Mouse (Mus musculus): ENCODE data around the gene Cluap1. TPM values are rescaled to one million over a fixed set of nuclear protein-coding genes. Genes with fewer than 3 reads are reported as not detected.
A peak's percentile ranks its signal among the peaks of the same experiment; 100 is the strongest.

Cluap1 gene
- 22.5 and 27.2 TPM in 2 replicates for polyA plus RNA-seq (2016; fragmentation: Nextera tagmentation; extraction: Ambion mirVana)

DNA sequence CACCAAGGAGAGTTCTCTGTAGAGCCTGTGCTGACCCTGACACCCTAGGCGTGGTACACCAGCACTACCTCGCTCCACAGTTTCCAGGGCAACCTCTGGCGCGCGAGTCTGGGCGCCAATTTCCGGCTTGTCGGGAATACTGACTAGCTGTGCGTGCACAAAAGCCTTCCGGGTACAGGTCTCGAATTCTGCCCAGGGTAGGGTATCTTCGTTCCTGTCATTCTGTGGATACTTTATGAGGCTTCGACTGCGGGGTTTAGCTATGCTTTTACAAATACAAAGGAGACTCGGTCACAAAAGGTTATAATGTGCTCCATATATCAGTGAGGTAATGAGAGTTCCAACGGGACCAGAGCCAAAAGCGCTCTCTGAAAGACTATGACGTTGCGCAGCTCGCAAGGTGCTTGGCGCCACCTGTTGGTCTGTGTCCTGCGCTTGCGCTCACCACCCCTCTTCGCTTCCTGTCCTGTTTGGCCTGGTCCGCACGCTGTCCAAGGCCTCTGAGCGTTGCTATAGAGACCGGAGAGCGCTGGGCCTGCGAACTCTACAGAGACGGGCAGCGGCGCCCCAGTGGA, at the start of gene Cluap1, which contains the start of gene 1700037C18Rik:
Gene Cluap1 (plus strand): TSS at position 265 of the 575 bp plus-strand sequence.
Gene 1700037C18Rik (minus strand): TSS at position 153 of the 575 bp plus-strand sequence.
- DNase-seq (ENCODE audit: low spot score) = peak; percentile 93
- H3K4me1 ChIP-seq = peaks cover 25% of the 10 kb centered on the region
- H3K27ac ChIP-seq (replicated peaks) = peak within 1 kb of the TSS; percentile 87
- H3K4me3 ChIP-seq = peak within 1 kb of the TSS; percentile 62
- under 1% methylated on average over 33 of the region's 33 CpGs for WGBS
- H3K36me3 ChIP-seq = peaks cover 49% of the 10 kb centered on the region
- no peaks in the 10 kb centered on the region for H3K27me3 ChIP-seq (ENCODE audit: low read depth, poor library complexity, severe bottlenecking)
- H3K9me3 ChIP-seq (replicated peaks) = no peaks in the 10 kb centered on the region

DNA sequence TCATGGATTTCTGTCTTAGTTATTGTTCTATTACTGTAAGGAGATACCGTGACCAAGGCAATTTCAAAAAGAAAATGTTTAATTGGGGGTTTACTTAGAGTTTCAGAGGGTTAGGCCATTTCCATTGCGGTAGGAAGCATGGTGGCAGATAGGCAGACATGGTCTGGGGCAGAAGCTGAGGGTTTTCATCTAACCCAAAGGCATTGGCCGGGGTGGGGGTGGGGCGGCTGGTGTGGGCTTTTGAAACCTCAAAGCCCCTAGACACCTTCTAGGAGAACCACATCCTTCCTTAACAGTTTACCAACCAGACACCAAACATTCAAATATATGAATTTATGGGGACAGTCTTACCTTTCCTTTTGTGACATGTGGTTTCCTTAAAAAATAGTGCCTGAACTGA, 49.3 kb upstream of the Cluap1 start:
- peaks cover 5% of the 10 kb centered on the region; the same call in 1 of the 2 replicates for H3K4me1 ChIP-seq
- H3K27ac ChIP-seq (replicated peaks) = no peak overlapping the region
- peaks cover 31% of the 10 kb centered on the region for H3K36me3 ChIP-seq
- no peak overlapping the region for H3K4me3 ChIP-seq
- WGBS = 94% methylated on average over 4 of the region's 4 CpGs
- DNase-seq (ENCODE audit: low spot score) = no peak
- no peaks in the 10 kb centered on the region for H3K27me3 ChIP-seq (ENCODE audit: low read depth, poor library complexity, severe bottlenecking)
- no peaks in the 10 kb centered on the region; the same call in 1 of the 2 replicates for H3K9me3 ChIP-seq (replicated peaks)

DNA sequence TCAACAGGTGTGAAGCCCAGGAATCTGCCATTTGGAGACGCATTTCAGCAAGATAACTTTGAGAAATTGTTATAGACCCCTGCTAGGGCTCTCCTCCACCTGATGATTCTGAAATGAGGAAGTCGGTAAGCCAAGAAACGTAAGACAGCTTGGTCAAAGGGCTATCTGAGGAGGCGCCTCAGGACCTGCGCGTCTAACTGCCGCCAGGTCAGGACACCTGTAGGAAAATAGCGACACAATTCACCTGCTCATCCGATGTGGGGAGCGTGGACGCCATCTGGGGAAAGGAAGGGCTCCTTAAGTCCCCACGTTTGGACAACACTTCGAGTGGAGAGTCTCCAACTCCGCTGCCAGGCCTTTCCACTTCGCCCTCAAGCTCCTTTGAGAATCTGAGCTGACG, 36.8 kb upstream of the Cluap1 start:
- no peaks in the 10 kb centered on the region for H3K27me3 ChIP-seq (ENCODE audit: low read depth, poor library complexity, severe bottlenecking)
- H3K36me3 ChIP-seq = peaks cover 28% of the 10 kb centered on the region
- WGBS = 3% methylated on average over 16 of the region's 16 CpGs
- no peak for DNase-seq (ENCODE audit: low spot score)
- H3K4me1 ChIP-seq = peaks cover 24% of the 10 kb centered on the region
- peak overlapping the region; percentile 87 for H3K27ac ChIP-seq (replicated peaks)
- H3K4me3 ChIP-seq = peak overlapping the region; percentile 73
- no peaks in the 10 kb centered on the region for H3K9me3 ChIP-seq (replicated peaks)

GRCm38 (mm10) chr16:3872216-3873047, 36.2 kb upstream of the Cluap1 start, which contains the start of gene Naa60:
Naa60 (plus strand) TSS chr16:3872375.
- peak; percentile 92 for DNase-seq (ENCODE audit: low spot score)
- Histone ChIP-seq H3K27ac (replicated peaks) (peak within 1 kb of the TSS; percentile 87), H3K27me3 (ENCODE audit: low read depth, poor library complexity, severe bottlenecking) (no peaks in the 10 kb centered on the region), H3K4me3 (peak within 1 kb of the TSS; percentile 73), H3K36me3 (peaks cover 26% of the 10 kb centered on the region), H3K9me3 (replicated peaks) (no peaks in the 10 kb centered on the region), H3K4me1 (peaks cover 24% of the 10 kb centered on the region)
- 5% methylated on average over 47 of the region's 47 CpGs for WGBS

- no peak for DNase-seq (ENCODE audit: low spot score)
- Histone ChIP-seq H3K4me3 (no peak overlapping the region), H3K27me3 (ENCODE audit: low read depth, poor library complexity, severe bottlenecking) (no peaks in the 10 kb centered on the region), H3K27ac (replicated peaks) (no peak overlapping the region), H3K9me3 (replicated peaks) (no peaks in the 10 kb centered on the region), H3K4me1 (peaks cover 19% of the 10 kb centered on the region), H3K36me3 (peaks cover 30% of the 10 kb centered on the region; the same call in 1 of the 2 replicates)
- 94% methylated on average over 4 of the region's 4 CpGs for WGBS
Observed at GRCm38 (mm10) chr16:3876346-3876745, 32.3 kb upstream of the Cluap1 start.

DNA sequence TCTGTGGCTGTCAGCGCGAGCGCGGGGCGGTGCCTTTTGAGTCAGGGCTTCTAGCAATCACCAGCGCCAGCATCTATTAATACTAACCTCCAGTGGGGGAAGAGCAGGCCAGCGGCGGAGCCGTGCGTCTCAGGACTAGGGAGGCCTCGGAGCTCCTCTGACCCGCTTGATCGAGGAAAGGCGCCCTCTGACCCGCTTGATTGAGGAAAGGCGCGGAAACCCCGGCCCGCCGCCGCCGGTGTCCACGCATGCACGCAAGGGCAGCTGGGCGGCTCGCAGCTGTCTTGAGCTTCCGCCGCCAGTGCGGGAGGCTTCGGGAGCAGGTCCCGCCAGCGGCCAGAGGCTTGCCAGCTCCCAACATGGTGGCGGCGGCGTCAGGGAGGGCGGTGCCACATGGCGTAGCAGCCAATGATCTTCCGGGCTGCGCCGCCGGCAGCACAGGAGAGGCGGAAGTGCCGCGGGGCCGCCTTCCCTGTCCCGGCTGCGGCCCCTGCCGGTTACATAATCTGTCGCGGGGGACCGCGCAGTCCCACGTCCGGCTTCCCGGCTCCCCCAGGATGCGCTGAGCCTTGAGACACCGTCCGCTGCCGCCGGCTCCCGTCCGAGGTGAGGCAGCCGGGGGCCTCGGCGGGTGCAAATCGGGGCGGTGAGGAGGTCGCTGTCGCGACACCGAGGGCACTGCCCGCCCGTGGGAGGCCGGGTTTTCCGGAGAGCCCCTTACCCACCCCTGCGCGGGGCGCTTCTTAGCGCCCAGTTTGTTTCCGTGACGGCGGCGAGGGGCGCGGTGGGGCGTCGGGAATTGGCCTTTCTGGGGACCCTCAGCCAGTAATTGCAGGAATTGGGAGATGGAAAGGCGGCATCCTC, 24.2 kb upstream of the Cluap1 start, which contains the start of the genes Zfp597 and Gm20695:
Gene Zfp597 (minus strand): TSS at position 361 of the 864 bp plus-strand sequence.
Gene Gm20695 (plus strand): TSS at position 448 of the 864 bp plus-strand sequence.
- H3K9me3 ChIP-seq (replicated peaks) = no peaks in the 10 kb centered on the region; the same call in 1 of the 2 replicates
- peak within 1 kb of the TSS; percentile 93 for H3K27ac ChIP-seq (replicated peaks)
- H3K4me1 ChIP-seq = peaks cover 14% of the 10 kb centered on the region
- peaks cover 19% of the 10 kb centered on the region; the same call in 1 of the 2 replicates for H3K36me3 ChIP-seq
- WGBS = under 1% methylated on average over 88 of the region's 88 CpGs
- DNase-seq (ENCODE audit: low spot score) = peak; percentile 95
- no peaks in the 10 kb centered on the region for H3K27me3 ChIP-seq (ENCODE audit: low read depth, poor library complexity, severe bottlenecking)
- H3K4me3 ChIP-seq = peak within 1 kb of the TSS; percentile 88

GRCm38 (mm10) chr16:3885065-3885670, 23.4 kb upstream of the Cluap1 start:
- no peak for DNase-seq (ENCODE audit: low spot score)
- peaks cover 14% of the 10 kb centered on the region for H3K4me1 ChIP-seq
- peak overlapping the region; percentile 93 for H3K27ac ChIP-seq (replicated peaks)
- H3K36me3 ChIP-seq = 0 out of 2 replicates have a peak, but pooled peaks cover 17% of the 10 kb centered on the region
- H3K4me3 ChIP-seq = peak overlapping the region; percentile 88
- WGBS = 5% methylated on average over 10 of the region's 10 CpGs
- H3K27me3 ChIP-seq (ENCODE audit: low read depth, poor library complexity, severe bottlenecking) = no peaks in the 10 kb centered on the region
- no peaks in the 10 kb centered on the region; the same call in 1 of the 2 replicates for H3K9me3 ChIP-seq (replicated peaks)

DNA sequence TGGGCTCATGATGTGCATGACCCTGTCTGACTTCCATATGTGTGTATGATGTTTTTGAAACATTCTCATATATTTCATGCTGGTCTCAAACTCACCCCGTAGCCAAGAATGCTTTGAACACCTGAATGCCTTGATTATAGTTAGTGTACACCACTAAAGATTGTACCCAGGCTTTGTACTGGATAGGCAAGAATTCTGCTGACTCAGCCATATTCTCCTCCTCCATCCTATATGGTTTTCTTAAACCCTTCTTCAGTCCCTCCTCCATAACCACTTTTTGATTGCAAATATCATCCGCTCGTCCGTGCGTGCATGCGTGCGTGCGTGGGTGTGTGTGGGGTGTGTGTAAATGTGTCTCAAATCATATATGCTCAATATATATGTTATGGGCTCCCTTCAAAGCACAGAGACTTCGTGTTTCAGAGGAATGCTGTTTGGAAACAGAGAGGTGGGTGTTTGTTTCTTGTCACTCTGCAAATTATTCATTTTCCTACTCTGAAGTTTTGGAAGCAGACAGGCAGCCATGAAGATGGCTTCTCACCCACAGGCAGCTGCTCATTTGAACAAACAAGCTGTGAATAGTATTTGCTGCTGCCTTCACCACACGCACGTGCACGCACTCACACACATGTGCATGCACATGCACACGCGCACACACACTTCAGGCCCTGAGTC, 16.8 kb upstream of the Cluap1 start:
- no peak for DNase-seq (ENCODE audit: low spot score)
- Histone ChIP-seq H3K4me1 (no peaks in the 10 kb centered on the region), H3K9me3 (replicated peaks) (no peaks in the 10 kb centered on the region), H3K27me3 (ENCODE audit: low read depth, poor library complexity, severe bottlenecking) (no peaks in the 10 kb centered on the region), H3K36me3 (peaks cover 21% of the 10 kb centered on the region), H3K4me3 (no peak overlapping the region), H3K27ac (replicated peaks) (no peak overlapping the region)
- 95% methylated on average over 14 of the region's 14 CpGs for WGBS

- DNase-seq (ENCODE audit: low spot score) = no peak
Observed at GRCm38 (mm10) chr16:3893739-3894138, 14.9 kb upstream of the Cluap1 start.

GRCm38 (mm10) chr16:3895173-3895792, 13.3 kb upstream of the Cluap1 start:
- no peaks in the 10 kb centered on the region for H3K27me3 ChIP-seq (ENCODE audit: low read depth, poor library complexity, severe bottlenecking)
- no peaks in the 10 kb centered on the region for H3K9me3 ChIP-seq (replicated peaks)
- no peaks in the 10 kb centered on the region for H3K4me1 ChIP-seq
- 85% methylated on average over 9 of the region's 9 CpGs for WGBS
- no peak overlapping the region for H3K4me3 ChIP-seq
- peaks cover 56% of the 10 kb centered on the region for H3K36me3 ChIP-seq
- no peak overlapping the region for H3K27ac ChIP-seq (replicated peaks)
- no peak for DNase-seq (ENCODE audit: low spot score)

More at GRCm38 (mm10) chr16:3893739-3894138, 14.9 kb upstream of the Cluap1 start:
- Histone ChIP-seq H3K4me1 (no peaks in the 10 kb centered on the region), H3K27ac (replicated peaks) (no peak overlapping the region), H3K27me3 (ENCODE audit: low read depth, poor library complexity, severe bottlenecking) (no peaks in the 10 kb centered on the region), H3K4me3 (no peak overlapping the region), H3K36me3 (peaks cover 41% of the 10 kb centered on the region), H3K9me3 (replicated peaks) (no peaks in the 10 kb centered on the region)
- WGBS = 91% methylated on average over 3 of the region's 3 CpGs

GRCm38 (mm10) chr16:3896046-3896445, 12.6 kb upstream of the Cluap1 start:
- WGBS = 85% methylated on average over 6 of the region's 6 CpGs
- peaks cover 64% of the 10 kb centered on the region for H3K36me3 ChIP-seq
- no peaks in the 10 kb centered on the region for H3K9me3 ChIP-seq (replicated peaks)

More at GRCm38 (mm10) chr16:3896046-3896445, 12.6 kb upstream of the Cluap1 start:
- no peaks in the 10 kb centered on the region for H3K27me3 ChIP-seq (ENCODE audit: low read depth, poor library complexity, severe bottlenecking)
- DNase-seq (ENCODE audit: low spot score) = no peak
- no peak overlapping the region for H3K4me3 ChIP-seq
- H3K27ac ChIP-seq (replicated peaks) = no peak overlapping the region
- H3K4me1 ChIP-seq = no peaks in the 10 kb centered on the region

All from midbrain, embryonic 10.5 days (tissue).